Mouse (Mus musculus): ENCODE data around the gene Gm10338.
"Not testable (repeated sequence)": the region's sequence is repeated elsewhere in the genome, so short reads cannot be mapped to it uniquely, and the experiment has no call there.

The Gm10338 gene

DNA sequence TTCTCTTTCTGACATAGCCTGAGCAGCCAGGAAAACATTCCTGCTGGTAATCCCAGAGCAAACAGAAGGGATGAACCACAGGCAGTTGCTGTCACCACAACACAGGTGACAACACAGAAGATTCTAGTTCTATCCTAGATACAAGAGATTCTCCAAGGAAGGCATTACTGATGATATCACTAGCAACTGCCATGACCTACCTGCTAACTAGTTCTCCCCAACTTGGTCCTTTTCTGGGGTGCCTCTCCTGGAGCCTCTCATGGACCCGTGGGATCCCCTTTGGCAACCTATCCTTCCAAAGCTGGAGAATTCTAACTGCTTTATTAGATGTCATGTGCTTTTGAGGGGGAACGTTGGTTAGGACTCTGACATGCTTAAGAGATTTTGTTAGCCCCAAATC is at the start of gene Gm10338:
Gene Gm10338 (minus strand): TSS at position 101 of the 400 bp plus-strand sequence.
- not testable (repeated sequence) for DNase-seq (ENCODE audit: low spot score)

DNA sequence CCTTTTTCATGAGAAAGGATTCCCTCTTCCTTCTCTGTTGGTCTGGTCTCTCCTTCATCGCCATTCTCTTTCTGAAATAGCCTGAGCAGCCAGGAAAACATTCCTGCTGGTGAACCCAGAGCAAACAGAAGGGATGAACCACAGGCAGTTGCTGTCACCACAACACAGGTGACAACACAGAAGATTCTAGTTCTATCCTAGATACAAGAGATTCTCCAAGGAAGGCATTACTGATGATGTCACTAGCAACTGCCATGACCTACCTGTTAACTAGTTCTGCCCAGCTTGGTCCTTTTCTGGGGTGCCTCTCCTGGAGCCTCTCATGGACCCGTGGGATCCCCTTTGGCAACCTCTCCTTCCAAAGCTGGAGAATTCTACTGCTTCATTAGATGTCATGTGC is 48.5 kb upstream of the Gm10338 start, which contains the start of gene Gm10128:
Gene Gm10128 (minus strand): TSS at position 101 of the 400 bp plus-strand sequence.
- DNase-seq (ENCODE audit: low spot score) = not testable (repeated sequence)

DNA sequence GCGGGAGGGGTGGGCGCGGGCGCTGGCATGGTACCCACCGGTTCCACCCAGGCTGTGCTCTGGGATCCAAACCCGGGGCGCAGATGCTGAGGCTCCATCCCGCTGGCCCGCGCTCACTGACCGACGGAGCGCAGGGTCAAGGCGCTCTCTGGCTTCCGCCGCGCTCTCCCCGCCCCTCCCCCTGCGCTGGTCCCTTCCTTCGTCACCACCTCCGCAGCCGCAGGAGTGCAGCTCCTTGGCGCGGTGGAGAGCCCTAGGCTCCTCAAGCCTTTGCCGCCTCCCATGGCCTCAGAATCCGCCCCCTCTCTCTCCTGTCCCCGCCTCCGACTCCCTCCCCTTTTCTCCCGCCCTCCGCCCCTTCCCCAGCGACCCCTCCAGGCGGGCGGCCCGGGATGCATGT is 27.0 kb downstream of the Gm10338 start, which contains the start of gene Gm3558:
Gene Gm3558 (minus strand): TSS at position 185 of the 400 bp plus-strand sequence.
- DNase-seq (ENCODE audit: low spot score) = not testable (repeated sequence)

DNA sequence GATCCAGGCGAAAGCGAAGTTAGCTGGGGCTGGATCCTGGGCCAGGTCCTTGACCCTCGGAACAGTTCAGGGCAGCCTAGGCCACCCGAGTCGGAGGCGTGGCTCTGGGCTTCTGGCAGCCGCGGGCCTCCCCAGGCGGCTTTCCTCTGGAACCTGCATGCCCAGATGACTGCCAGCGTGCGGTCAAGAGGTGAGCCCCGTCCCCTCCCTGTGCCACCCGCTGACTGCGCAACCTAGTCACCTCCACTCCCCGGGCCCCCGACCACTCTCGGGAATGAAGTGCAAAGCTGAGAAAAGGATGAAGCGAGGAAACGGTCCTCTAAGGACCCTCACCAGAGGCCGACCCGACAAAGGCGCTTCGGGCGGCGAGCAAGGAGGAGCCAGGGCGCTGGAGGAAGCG is 27.5 kb downstream of the Gm10338 start:
- DNase-seq (ENCODE audit: low spot score) = not testable (repeated sequence)

DNA sequence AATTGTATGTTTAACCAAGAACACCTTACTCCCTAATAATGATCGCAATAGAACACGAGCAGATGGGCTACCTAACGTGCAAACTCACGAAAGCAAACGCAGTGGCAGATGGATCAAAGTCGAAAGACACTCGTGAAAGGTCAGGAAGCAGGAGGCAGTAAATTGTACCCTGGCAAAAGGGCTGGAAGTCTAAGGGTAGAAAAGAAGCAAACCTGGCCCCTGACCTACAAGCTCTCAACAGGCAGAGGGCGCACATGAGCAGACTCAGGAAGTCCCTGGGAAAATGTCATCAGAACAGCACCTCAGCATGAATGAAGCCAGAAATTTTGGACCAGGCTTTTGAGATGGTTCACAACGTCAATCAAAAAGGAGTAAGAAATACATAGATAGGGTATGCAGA is 28.1 kb downstream of the Gm10338 start:
- DNase-seq (ENCODE audit: low spot score) = not testable (repeated sequence)
